Mouse (Mus musculus): ENCODE measurements around the gene Kcnc2. TPM values are rescaled to one million over a fixed set of nuclear protein-coding genes. Genes with fewer than 3 reads are reported as not detected.

The Kcnc2 gene
- polyA plus RNA-seq (2014; fragmentation: Illumina TruSeq; extraction: RNeasy Lipid Tissue Mini Kit (QIAGEN cat#74804); ENCODE audit: insufficient read depth, low read depth, low replicate concordance): 0.07 TPM

DNA sequence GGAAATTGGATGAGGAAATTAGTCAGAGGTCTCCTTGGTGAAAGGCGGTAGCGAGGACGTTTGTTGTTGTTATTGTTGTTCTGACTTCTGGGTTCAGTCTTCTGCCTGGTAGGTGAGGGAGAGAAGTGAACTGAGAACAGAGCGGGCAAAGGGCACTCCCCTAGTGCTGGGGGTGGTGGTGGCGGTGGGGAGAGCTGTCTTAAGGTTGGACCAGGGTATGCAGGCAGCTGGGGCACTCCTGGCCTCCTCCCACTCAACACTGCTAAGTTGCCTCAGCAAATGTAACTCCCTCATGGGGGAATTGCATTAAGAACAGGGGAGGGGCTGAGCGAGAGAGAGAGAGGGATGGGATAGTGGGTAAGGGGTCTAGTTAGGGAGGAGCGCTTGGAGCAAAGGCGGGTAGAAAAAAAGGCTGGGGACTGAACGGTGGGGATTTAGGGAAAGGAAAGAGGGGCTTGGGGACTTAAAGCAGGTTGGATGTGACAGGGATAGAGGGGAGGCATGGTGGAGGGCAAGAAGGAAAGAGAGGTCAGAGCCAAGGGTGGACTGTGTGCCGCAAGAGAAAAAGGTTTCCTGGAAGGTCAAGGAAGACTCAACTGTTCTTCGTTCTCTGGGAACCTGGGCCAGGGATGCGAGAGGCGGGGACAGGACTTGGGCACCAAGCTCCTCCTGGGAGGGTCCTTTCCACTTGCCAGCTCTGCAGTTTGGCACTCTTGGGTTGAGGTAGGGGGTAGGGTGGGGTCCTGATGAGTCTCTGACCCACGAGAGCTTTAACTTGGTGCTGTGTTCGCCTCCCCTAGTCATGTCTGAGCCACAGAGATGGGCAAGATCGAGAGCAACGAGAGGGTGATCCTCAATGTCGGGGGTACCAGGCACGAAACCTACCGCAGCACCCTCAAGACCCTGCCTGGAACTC lies at the start of gene Kcnc2:
Gene Kcnc2 (plus strand): TSS at position 235 of the 916 bp plus-strand sequence.

Other genes with a start within 250 kb of the Kcnc2 start
- not detected for gene Glipr1l1, start 210.9 kb upstream of the Kcnc2 start, polyA plus RNA-seq (2014; fragmentation: Illumina TruSeq; extraction: RNeasy Lipid Tissue Mini Kit (QIAGEN cat#74804); ENCODE audit: insufficient read depth, low read depth, low replicate concordance)
- gene Glipr1l2, start 187.8 kb upstream of the Kcnc2 start, polyA plus RNA-seq (2014; fragmentation: Illumina TruSeq; extraction: RNeasy Lipid Tissue Mini Kit (QIAGEN cat#74804); ENCODE audit: insufficient read depth, low read depth, low replicate concordance): not detected
- gene Glipr1l3, start 110.8 kb upstream of the Kcnc2 start, polyA plus RNA-seq (2014; fragmentation: Illumina TruSeq; extraction: RNeasy Lipid Tissue Mini Kit (QIAGEN cat#74804); ENCODE audit: insufficient read depth, low read depth, low replicate concordance): not detected
- gene Caps2, start 107.5 kb upstream of the Kcnc2 start, polyA plus RNA-seq (2014; fragmentation: Illumina TruSeq; extraction: RNeasy Lipid Tissue Mini Kit (QIAGEN cat#74804); ENCODE audit: insufficient read depth, low read depth, low replicate concordance): 0.39 TPM